Mouse (Mus musculus) bone marrow macrophage, adult 2 months (primary cell): ENCODE data around the gene Inip.

ENCODE experiments used
- CTCF ChIP-seq: IDR thresholded peaks from 2 replicates; pipeline ENCODE4 v1.5.1; 2012; ENCODE audit warnings: low read depth, mild to moderate bottlenecking, low read length, moderate library complexity
- POLR2A ChIP-seq: IDR thresholded peaks from 2 replicates; pipeline ENCODE4 v1.6.1; 2012; ENCODE audit warnings: mild to moderate bottlenecking, low read depth, low read length, borderline replicate concordance

DNA sequence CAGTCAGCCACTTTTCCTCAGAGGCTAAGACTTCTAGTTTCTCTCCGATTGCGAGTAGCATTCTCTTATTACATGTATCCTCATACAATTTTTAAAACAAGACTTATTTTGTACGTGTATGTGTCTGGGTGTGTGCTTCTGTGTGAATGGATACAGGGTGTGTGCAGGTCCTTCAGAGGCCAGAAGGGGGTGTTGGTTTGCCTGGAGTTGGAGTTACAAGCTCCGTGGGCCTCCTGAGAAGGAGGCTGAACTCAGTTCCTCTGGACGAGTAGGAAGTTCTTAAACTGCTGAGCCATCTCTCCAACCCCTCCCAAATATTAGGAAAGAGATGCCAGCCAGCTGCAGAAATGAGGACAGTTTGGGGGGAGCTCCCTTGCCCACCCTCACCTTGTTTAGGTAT is 7.0 kb upstream of the Inip start:
- 0 out of 2 replicates have a peak, but pooled peaks have one; percentile 26 for TF ChIP-seq CTCF
- no peak for TF ChIP-seq POLR2A
